Mouse (Mus musculus) small intestine, adult 2 months (tissue): ENCODE measurements at regions not wholly inside any gene's neighbourhood (a gene's known extent, or its start where the extent isn't known, plus 50 kb on each side); places are given as distances from the start of the nearest gene placed in this dataset.

ENCODE experiments used
- CTCF ChIP-seq: fragments of 200-500 bp; IDR thresholded peaks from 2 replicates; pipeline ENCODE4 v1.5.1; 2012; ENCODE audit warnings: low read depth, mild to moderate bottlenecking, control low read depth, inconsistent platforms, low read length, moderate library complexity, mixed read lengths; ENCODE audit not compliant: insufficient replicate concordance, insufficient read length; ENCODE audit errors: extremely low read depth
- POLR2A ChIP-seq: fragments of 200-500 bp; IDR thresholded peaks from 2 replicates; pipeline ENCODE4 v1.6.1; 2012; ENCODE audit warnings: low read depth, mild to moderate bottlenecking, control low read depth, inconsistent platforms, low read length, moderate library complexity

DNA sequence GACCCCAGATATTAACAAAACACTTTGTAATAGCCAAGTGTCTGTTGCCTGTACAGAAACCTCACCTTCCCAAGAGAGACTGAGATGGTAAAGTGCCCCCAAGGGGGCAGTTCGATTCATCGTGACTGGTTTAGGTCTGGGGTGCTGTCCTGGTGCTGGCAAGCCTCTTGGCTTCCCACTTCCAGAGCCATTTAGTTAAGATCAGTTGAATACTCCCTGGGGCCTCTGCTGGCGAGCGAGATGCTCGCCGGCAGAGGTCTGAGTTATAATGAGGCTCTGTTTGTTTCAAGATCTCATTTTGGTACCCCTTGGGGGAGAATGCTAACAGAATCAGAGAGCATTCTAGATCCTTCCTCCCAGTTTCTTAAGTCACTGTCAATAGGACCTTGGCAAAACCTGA, 118.7 kb upstream of the Gdf10 start:
- TF ChIP-seq CTCF (no peak), POLR2A (no peak)
